Mouse (Mus musculus): ENCODE results near the gene Pou2f1. TPM values are rescaled to one million over a fixed set of nuclear protein-coding genes. Genes with fewer than 3 reads are reported as not detected.

Pou2f1 gene
- polyA plus RNA-seq, 1 experiment: 47.7 TPM

- Histone ChIP-seq H3K27ac (ENCODE audit: insufficient read depth, low read length) (no peak overlapping the region), H3K9me3 (replicated peaks; ENCODE audit: control insufficient read depth, insufficient read depth, low read length, poor library complexity, severe bottlenecking) (no peaks in the 10 kb centered on the region), H3K27me3 (ENCODE audit: control insufficient read depth, insufficient read depth, low read length, poor library complexity, severe bottlenecking) (no peaks in the 10 kb centered on the region), H3K4me3 (ENCODE audit: low read depth, low read length) (no peak overlapping the region), H3K4me1 (ENCODE audit: control insufficient read depth, insufficient read depth, low read length) (peaks cover 1% of the 10 kb centered on the region), H3K9ac (ENCODE audit: low read depth, poor library complexity, severe bottlenecking) (no peak overlapping the region), H3K36me3 (ENCODE audit: control insufficient read depth, insufficient read depth, low read length, poor library complexity, severe bottlenecking) (no peaks in the 10 kb centered on the region; the same call in 1 of the 2 replicates)
- no peak for TF ChIP-seq EP300 (IDR thresholded peaks at IDR 0.05; ENCODE audit: insufficient read depth, low read depth, low read length)
- TF ChIP-seq CTCF (IDR thresholded peaks at IDR 0.05; ENCODE audit: low read depth, low read length): no peak
- TF ChIP-seq POLR2A (IDR thresholded peaks at IDR 0.05; ENCODE audit: insufficient read depth, low read length): no peak
These were observed 35.3 kb downstream of the Pou2f1 start for GRCm38 (mm10) chr1:165967027-165967654.

GRCm38 (mm10) chr1:165966156-165966914 is 36.1 kb downstream of the Pou2f1 start:
- Histone ChIP-seq H3K27me3 (ENCODE audit: control insufficient read depth, insufficient read depth, low read length, poor library complexity, severe bottlenecking) (no peaks in the 10 kb centered on the region), H3K4me1 (ENCODE audit: control insufficient read depth, insufficient read depth, low read length) (peaks cover 1% of the 10 kb centered on the region), H3K36me3 (ENCODE audit: control insufficient read depth, insufficient read depth, low read length, poor library complexity, severe bottlenecking) (no peaks in the 10 kb centered on the region; the same call in 1 of the 2 replicates), H3K9ac (ENCODE audit: low read depth, poor library complexity, severe bottlenecking) (no peak overlapping the region), H3K27ac (ENCODE audit: insufficient read depth, low read length) (no peak overlapping the region), H3K9me3 (replicated peaks; ENCODE audit: control insufficient read depth, insufficient read depth, low read length, poor library complexity, severe bottlenecking) (no peaks in the 10 kb centered on the region), H3K4me3 (ENCODE audit: low read depth, low read length) (no peak overlapping the region)
- TF ChIP-seq EP300 (IDR thresholded peaks at IDR 0.05; ENCODE audit: insufficient read depth, low read depth, low read length): no peak
- no peak for TF ChIP-seq CTCF (IDR thresholded peaks at IDR 0.05; ENCODE audit: low read depth, low read length)
- TF ChIP-seq POLR2A (IDR thresholded peaks at IDR 0.05; ENCODE audit: insufficient read depth, low read length): no peak

GRCm38 (mm10) chr1:165961676-165962364 is 40.7 kb downstream of the Pou2f1 start:
- Histone ChIP-seq H3K4me1 (ENCODE audit: control insufficient read depth, insufficient read depth, low read length) (no peaks in the 10 kb centered on the region), H3K9me3 (replicated peaks; ENCODE audit: control insufficient read depth, insufficient read depth, low read length, poor library complexity, severe bottlenecking) (no peaks in the 10 kb centered on the region), H3K4me3 (ENCODE audit: low read depth, low read length) (no peak overlapping the region), H3K36me3 (ENCODE audit: control insufficient read depth, insufficient read depth, low read length, poor library complexity, severe bottlenecking) (no peaks in the 10 kb centered on the region; the same call in 1 of the 2 replicates), H3K27ac (ENCODE audit: insufficient read depth, low read length) (no peak overlapping the region), H3K27me3 (ENCODE audit: control insufficient read depth, insufficient read depth, low read length, poor library complexity, severe bottlenecking) (no peaks in the 10 kb centered on the region), H3K9ac (ENCODE audit: low read depth, poor library complexity, severe bottlenecking) (no peak overlapping the region)
- no peak for TF ChIP-seq CTCF (IDR thresholded peaks at IDR 0.05; ENCODE audit: low read depth, low read length)
- TF ChIP-seq POLR2A (IDR thresholded peaks at IDR 0.05; ENCODE audit: insufficient read depth, low read length): no peak
- no peak for TF ChIP-seq EP300 (IDR thresholded peaks at IDR 0.05; ENCODE audit: insufficient read depth, low read depth, low read length)

- Histone ChIP-seq H3K4me3 (ENCODE audit: low read depth, low read length) (no peak overlapping the region), H3K9me3 (replicated peaks; ENCODE audit: control insufficient read depth, insufficient read depth, low read length, poor library complexity, severe bottlenecking) (no peaks in the 10 kb centered on the region), H3K36me3 (ENCODE audit: control insufficient read depth, insufficient read depth, low read length, poor library complexity, severe bottlenecking) (no peaks in the 10 kb centered on the region), H3K27ac (ENCODE audit: insufficient read depth, low read length) (no peak overlapping the region), H3K27me3 (ENCODE audit: control insufficient read depth, insufficient read depth, low read length, poor library complexity, severe bottlenecking) (no peaks in the 10 kb centered on the region), H3K4me1 (ENCODE audit: control insufficient read depth, insufficient read depth, low read length) (no peaks in the 10 kb centered on the region), H3K9ac (ENCODE audit: low read depth, poor library complexity, severe bottlenecking) (no peak overlapping the region)
- no peak for TF ChIP-seq CTCF (IDR thresholded peaks at IDR 0.05; ENCODE audit: low read depth, low read length)
- TF ChIP-seq POLR2A (IDR thresholded peaks at IDR 0.05; ENCODE audit: insufficient read depth, low read length): no peak
- no peak for TF ChIP-seq EP300 (IDR thresholded peaks at IDR 0.05; ENCODE audit: insufficient read depth, low read depth, low read length)
These were observed 44.3 kb downstream of the Pou2f1 start for GRCm38 (mm10) chr1:165958159-165958558.

- Histone ChIP-seq H3K9me3 (replicated peaks; ENCODE audit: control insufficient read depth, insufficient read depth, low read length, poor library complexity, severe bottlenecking) (no peaks in the 10 kb centered on the region), H3K4me3 (ENCODE audit: low read depth, low read length) (no peak overlapping the region), H3K27ac (ENCODE audit: insufficient read depth, low read length) (no peak overlapping the region), H3K27me3 (ENCODE audit: control insufficient read depth, insufficient read depth, low read length, poor library complexity, severe bottlenecking) (no peaks in the 10 kb centered on the region), H3K36me3 (ENCODE audit: control insufficient read depth, insufficient read depth, low read length, poor library complexity, severe bottlenecking) (no peaks in the 10 kb centered on the region), H3K9ac (ENCODE audit: low read depth, poor library complexity, severe bottlenecking) (no peak overlapping the region), H3K4me1 (ENCODE audit: control insufficient read depth, insufficient read depth, low read length) (no peaks in the 10 kb centered on the region)
- TF ChIP-seq CTCF (IDR thresholded peaks at IDR 0.05; ENCODE audit: low read depth, low read length) (no peak), POLR2A (IDR thresholded peaks at IDR 0.05; ENCODE audit: insufficient read depth, low read length) (no peak), EP300 (IDR thresholded peaks at IDR 0.05; ENCODE audit: insufficient read depth, low read depth, low read length) (no peak)
These were observed 54.2 kb downstream of the Pou2f1 start for GRCm38 (mm10) chr1:165948214-165948813.
